In genomic region chr16:56231300-56231699, GRCm38 (mm10) we compare ENCODE assay signal across 7 mouse cellular contexts. TPM values are rescaled to one million over a fixed set of nuclear protein-coding genes. Genes with fewer than 3 reads are reported as not detected.
DNase-seq lines count a peak whose midpoint lies in the region; ATAC-seq lines count a peak whose summit lies in the region.

No protein-coding gene starts in this region.

- ATAC-seq in intestine, embryonic 14.5 days (replicated peaks; ENCODE audit: low FRiP score, low TSS enrichment, low read depth): no peak
- ATAC-seq in intestine, embryonic 15.5 days: no peak

- WGBS in intestine, embryonic 14.5 days: 62% methylated on average over 10 of the region's 10 CpGs
- WGBS in intestine, embryonic 15.5 days: 56% methylated on average over 10 of the region's 10 CpGs

- H3K9ac ChIP-seq in intestine, embryonic 14.5 days (ENCODE audit: low read length): no peak overlapping the region
- H3K9ac ChIP-seq in intestine, embryonic 15.5 days: no peak overlapping the region

- DNase-seq in intestine, embryonic 14.5 days (ENCODE audit: low spot score): peak; percentile 66
- DNase-seq in A20 (ENCODE audit: low read depth, low spot score) (peak; percentile 57), NIH3T3 (ENCODE audit: low read depth) (peak; percentile 21), adipocyte (ENCODE audit: low spot score) (no peak)
- DNase-seq in layer of hippocampus, adult 9-10 months (ENCODE audit: low spot score): peak; percentile 29
- DNase-seq in right cerebral cortex, postnatal 14 days: peak; percentile 38

- H3K27ac ChIP-seq in intestine, embryonic 14.5 days (ENCODE audit: low read depth): no peak overlapping the region
- H3K27ac ChIP-seq in intestine, embryonic 15.5 days: no peak overlapping the region

- no peak overlapping the region for H3K4me3 ChIP-seq in intestine, embryonic 14.5 days (ENCODE audit: low read depth, low read length)
- H3K4me3 ChIP-seq in intestine, embryonic 15.5 days (replicated peaks): no peak overlapping the region

- no peaks in the 10 kb centered on the region for H3K4me1 ChIP-seq in intestine, embryonic 14.5 days (replicated peaks; ENCODE audit: control insufficient read depth, insufficient read depth, low read length)
- H3K4me1 ChIP-seq in intestine, embryonic 15.5 days (replicated peaks): no peaks in the 10 kb centered on the region

- H3K4me2 ChIP-seq in intestine, embryonic 14.5 days (ENCODE audit: low read length): no peak overlapping the region
- H3K4me2 ChIP-seq in intestine, embryonic 15.5 days (replicated peaks): no peak overlapping the region

- no peaks in the 10 kb centered on the region for H3K36me3 ChIP-seq in intestine, embryonic 14.5 days (ENCODE audit: control insufficient read depth, insufficient read depth, low read length)
- H3K36me3 ChIP-seq in intestine, embryonic 15.5 days: no peaks in the 10 kb centered on the region

- H3K9me3 ChIP-seq in intestine, embryonic 14.5 days (ENCODE audit: control insufficient read depth, low read length): no peaks in the 10 kb centered on the region
- no peaks in the 10 kb centered on the region for H3K9me3 ChIP-seq in intestine, embryonic 15.5 days

- no peaks in the 10 kb centered on the region for H3K27me3 ChIP-seq in intestine, embryonic 14.5 days (replicated peaks; ENCODE audit: control insufficient read depth, insufficient read depth, low read length)
- no peaks in the 10 kb centered on the region for H3K27me3 ChIP-seq in intestine, embryonic 15.5 days (replicated peaks)

RNA-seq across cellular contexts. Expression of gene Impg2, which starts 27.2 kb away (rescaled TPM):
- polyA plus RNA-seq in intestine, embryonic 14.5 days (2014; fragmentation: Nextera tagmentation; extraction: Ambion mirVana): 0.05 and 0.24 TPM in 2 replicates
- polyA plus RNA-seq in intestine, embryonic 15.5 days (2015; fragmentation: Nextera tagmentation; extraction: Ambion mirVana): 0.05 and 0.09 TPM in 2 replicates
